Mouse (Mus musculus): Measurements from ENCODE around the gene Grhpr. TPM values are rescaled to one million over a fixed set of nuclear protein-coding genes. Genes with fewer than 3 reads are reported as not detected.

The Grhpr gene
- polyA plus RNA-seq, 1 experiment: 71.1 TPM

DNA sequence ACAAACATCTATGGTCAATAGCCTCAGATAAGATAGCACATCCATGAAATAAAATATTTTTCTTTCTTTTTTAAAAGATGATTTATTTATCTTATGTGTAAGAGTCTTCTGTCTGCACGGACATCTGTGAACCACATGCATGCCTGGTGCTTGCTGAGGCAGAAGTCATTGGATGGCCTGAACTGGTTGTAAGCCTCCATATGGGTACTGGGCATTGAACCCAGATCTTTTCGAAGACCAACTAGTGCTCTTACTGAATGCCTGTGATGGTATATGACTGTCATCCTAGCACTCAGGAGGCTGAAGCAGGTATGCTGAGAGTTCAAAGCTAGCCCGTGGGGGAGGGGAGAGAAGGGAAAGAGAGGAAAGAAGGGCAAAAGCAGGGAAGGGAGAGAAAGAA, 16.9 kb downstream of the Grhpr start:
- Histone ChIP-seq H3K79me2 (ENCODE audit: control insufficient read depth, insufficient read depth) (no peaks in the 10 kb centered on the region), H3K4me2 (ENCODE audit: low read depth) (no peak overlapping the region), H3ac (ENCODE audit: control insufficient read depth, insufficient read length) (no peak overlapping the region), H3K27me3 (ENCODE audit: control insufficient read depth, insufficient read depth, insufficient read length) (no peaks in the 10 kb centered on the region), H3K36me3 (ENCODE audit: control insufficient read depth, insufficient read depth) (peaks cover 5% of the 10 kb centered on the region), H3K4me3 (no peak overlapping the region)
- no peak for TF ChIP-seq MAX (IDR thresholded peaks at IDR 0.05; ENCODE audit: low read depth)
- no peak for TF ChIP-seq TCF3 (IDR thresholded peaks at IDR 0.05; ENCODE audit: insufficient read length, low read depth)
- TF ChIP-seq REST (IDR thresholded peaks at IDR 0.05; ENCODE audit: insufficient read depth, insufficient read length): no peak
- TF ChIP-seq MYOD1 (IDR thresholded peaks at IDR 0.05; ENCODE audit: control insufficient read depth in 1 of 3, insufficient read length in 2 of 3, low read depth in 2 of 3): no peak
- TF ChIP-seq POLR2AphosphoS2 (IDR thresholded peaks at IDR 0.05; ENCODE audit: insufficient read length, low read depth): no peak
- no peak for TF ChIP-seq USF1 (IDR thresholded peaks at IDR 0.05; ENCODE audit: low read depth)
- no peak for TF ChIP-seq CEBPB (IDR thresholded peaks at IDR 0.05; ENCODE audit: insufficient read depth, poor library complexity, severe bottlenecking)

DNA sequence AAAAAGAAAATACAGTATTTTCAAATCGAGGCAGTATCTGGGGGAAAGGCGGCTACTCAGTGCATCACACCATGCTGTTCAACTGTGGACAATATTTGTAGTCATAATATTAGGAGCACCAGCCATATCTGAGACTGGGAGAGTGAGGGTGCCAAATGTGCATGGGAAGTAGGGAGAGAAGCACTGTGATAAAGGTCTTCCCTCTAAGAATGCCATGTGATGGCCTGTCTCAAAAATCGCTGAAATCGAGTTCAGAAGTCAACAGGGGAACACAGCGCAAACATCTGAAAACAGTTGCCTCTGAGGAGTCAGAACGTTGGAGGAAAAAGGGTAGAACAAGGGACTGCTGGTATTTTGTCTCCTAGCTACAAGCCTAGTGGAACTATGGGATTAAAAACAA, 18.8 kb downstream of the Grhpr start:
- TF ChIP-seq MYOD1 (IDR thresholded peaks at IDR 0.05; ENCODE audit: control insufficient read depth in 1 of 3, insufficient read length in 2 of 3, low read depth in 2 of 3) (no peak), SRF (IDR thresholded peaks at IDR 0.05; ENCODE audit: control insufficient read depth, insufficient read length, low read depth) (no peak), TCF12 (IDR thresholded peaks at IDR 0.05; ENCODE audit: insufficient read depth, poor library complexity, severe bottlenecking) (no peak), MYOG (IDR thresholded peaks at IDR 0.05; ENCODE audit: control insufficient read depth in 1 of 3, insufficient read depth in 1 of 3, insufficient read length in 2 of 3, low read depth in 2 of 3) (no peak), CEBPB (IDR thresholded peaks at IDR 0.05; ENCODE audit: insufficient read depth, poor library complexity, severe bottlenecking) (no peak), POLR2AphosphoS2 (IDR thresholded peaks at IDR 0.05; ENCODE audit: insufficient read length, low read depth) (no peak)
- no peaks in the 10 kb centered on the region for H3K36me3 ChIP-seq (ENCODE audit: control insufficient read depth, insufficient read depth)
- no peak overlapping the region for H3K4me3 ChIP-seq
- H3ac ChIP-seq (ENCODE audit: control insufficient read depth, insufficient read length): no peak overlapping the region
- H3K27me3 ChIP-seq (ENCODE audit: control insufficient read depth, insufficient read depth, insufficient read length): no peaks in the 10 kb centered on the region
- H3K4me2 ChIP-seq (ENCODE audit: low read depth): no peak overlapping the region
- peaks cover 3% of the 10 kb centered on the region for H3K79me2 ChIP-seq (ENCODE audit: control insufficient read depth, insufficient read depth)

DNA sequence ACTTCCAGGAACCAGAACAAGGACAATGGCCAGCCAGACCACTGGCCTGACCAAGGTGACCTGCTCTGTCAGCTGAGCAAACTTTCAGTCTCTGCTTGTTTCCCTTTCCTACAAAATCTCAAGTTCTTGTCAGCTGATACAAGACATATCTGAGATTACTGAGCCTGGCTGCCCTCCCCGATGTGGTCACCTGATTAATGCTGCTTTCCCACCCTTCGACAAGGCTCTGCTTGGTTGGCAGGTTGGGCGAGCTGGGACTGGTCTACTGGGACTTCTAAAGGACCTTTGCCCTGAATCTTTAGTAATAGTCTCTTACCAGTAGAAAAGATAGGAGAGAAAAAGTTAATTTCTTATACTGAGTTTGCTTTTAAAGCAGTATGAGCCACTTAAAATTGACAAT, 24.3 kb downstream of the Grhpr start:
- Histone ChIP-seq H3K27me3 (ENCODE audit: control insufficient read depth, insufficient read depth, insufficient read length) (no peaks in the 10 kb centered on the region), H3ac (ENCODE audit: control insufficient read depth, insufficient read length) (no peak overlapping the region), H3K79me2 (ENCODE audit: control insufficient read depth, insufficient read depth) (peaks cover 25% of the 10 kb centered on the region), H3K36me3 (ENCODE audit: control insufficient read depth, insufficient read depth) (no peaks in the 10 kb centered on the region), H3K4me2 (ENCODE audit: low read depth) (no peak overlapping the region), H3K4me3 (no peak overlapping the region)
- no peak for TF ChIP-seq TCF12 (IDR thresholded peaks at IDR 0.05; ENCODE audit: insufficient read depth, poor library complexity, severe bottlenecking)
- TF ChIP-seq SRF (IDR thresholded peaks at IDR 0.05; ENCODE audit: control insufficient read depth, insufficient read length, low read depth): no peak
- TF ChIP-seq POLR2AphosphoS2 (IDR thresholded peaks at IDR 0.05; ENCODE audit: insufficient read length, low read depth): no peak
- no peak for TF ChIP-seq POLR2A (IDR thresholded peaks at IDR 0.05; ENCODE audit: insufficient read length, low read depth)
- TF ChIP-seq USF1 (IDR thresholded peaks at IDR 0.05; ENCODE audit: low read depth): no peak
- TF ChIP-seq MYOG (IDR thresholded peaks at IDR 0.05; ENCODE audit: control insufficient read depth in 1 of 3, insufficient read depth in 1 of 3, insufficient read length in 2 of 3, low read depth in 2 of 3): no peak
- TF ChIP-seq MAX (IDR thresholded peaks at IDR 0.05; ENCODE audit: low read depth): no peak
- no peak for TF ChIP-seq CEBPB (IDR thresholded peaks at IDR 0.05; ENCODE audit: insufficient read depth, poor library complexity, severe bottlenecking)
- no peak for TF ChIP-seq E2F4 (IDR thresholded peaks at IDR 0.05; ENCODE audit: insufficient read depth)
- TF ChIP-seq MYOD1 (IDR thresholded peaks at IDR 0.05; ENCODE audit: control insufficient read depth in 1 of 3, insufficient read length in 2 of 3, low read depth in 2 of 3): no peak
- no peak for TF ChIP-seq REST (IDR thresholded peaks at IDR 0.05; ENCODE audit: insufficient read depth, insufficient read length)
- TF ChIP-seq TCF3 (IDR thresholded peaks at IDR 0.05; ENCODE audit: insufficient read length, low read depth): no peak

DNA sequence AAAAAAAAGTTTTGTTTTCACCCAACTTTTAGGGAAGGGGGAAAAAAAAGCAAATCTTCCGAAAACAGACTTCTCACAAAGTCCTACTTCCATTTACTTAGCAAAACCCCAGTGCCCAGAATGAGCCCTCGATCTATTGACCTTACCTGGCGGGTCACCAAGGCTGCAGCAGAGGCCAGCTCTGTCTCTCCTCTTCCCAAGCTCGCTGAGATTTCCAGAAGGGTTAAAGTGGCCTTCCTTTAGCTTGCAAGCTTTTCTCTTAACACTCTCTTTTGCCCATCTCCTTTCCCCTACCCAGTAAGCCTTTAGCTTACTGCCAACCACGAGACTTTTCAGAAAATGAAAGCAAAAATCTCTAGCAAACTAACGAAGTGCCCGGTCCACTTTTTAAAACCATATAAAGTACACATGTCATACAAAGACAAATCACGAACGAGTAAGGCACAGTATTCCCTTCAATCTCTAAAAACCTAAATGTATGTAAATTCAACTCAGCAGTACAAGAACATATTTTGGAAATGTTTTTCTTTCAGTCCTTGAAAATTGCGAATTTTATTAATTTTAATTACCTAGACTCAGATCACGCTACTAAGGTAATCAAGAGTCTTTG, 29.7 kb downstream of the Grhpr start:
- TF ChIP-seq CEBPB (IDR thresholded peaks at IDR 0.05; ENCODE audit: insufficient read depth, poor library complexity, severe bottlenecking): no peak
- no peak for TF ChIP-seq USF1 (IDR thresholded peaks at IDR 0.05; ENCODE audit: low read depth)
- TF ChIP-seq REST (IDR thresholded peaks at IDR 0.05; ENCODE audit: insufficient read depth, insufficient read length): no peak
- TF ChIP-seq MYOD1 (IDR thresholded peaks at IDR 0.05; ENCODE audit: control insufficient read depth in 1 of 3, insufficient read length in 2 of 3, low read depth in 2 of 3): no peak
- no peak for TF ChIP-seq TCF12 (IDR thresholded peaks at IDR 0.05; ENCODE audit: insufficient read depth, poor library complexity, severe bottlenecking)
- TF ChIP-seq E2F4 (IDR thresholded peaks at IDR 0.05; ENCODE audit: insufficient read depth): no peak
- no peak for TF ChIP-seq MYOG (IDR thresholded peaks at IDR 0.05; ENCODE audit: control insufficient read depth in 1 of 3, insufficient read depth in 1 of 3, insufficient read length in 2 of 3, low read depth in 2 of 3)
- no peak for TF ChIP-seq MAX (IDR thresholded peaks at IDR 0.05; ENCODE audit: low read depth)
- no peak for TF ChIP-seq POLR2A (IDR thresholded peaks at IDR 0.05; ENCODE audit: insufficient read length, low read depth)
- TF ChIP-seq TCF3 (IDR thresholded peaks at IDR 0.05; ENCODE audit: insufficient read length, low read depth): no peak
- TF ChIP-seq SRF (IDR thresholded peaks at IDR 0.05; ENCODE audit: control insufficient read depth, insufficient read length, low read depth): no peak
- TF ChIP-seq POLR2AphosphoS2 (IDR thresholded peaks at IDR 0.05; ENCODE audit: insufficient read length, low read depth): no peak
- Histone ChIP-seq H3K79me2 (ENCODE audit: control insufficient read depth, insufficient read depth) (peaks cover 25% of the 10 kb centered on the region), H3K4me3 (peak overlapping the region; percentile 55), H3K27me3 (ENCODE audit: control insufficient read depth, insufficient read depth, insufficient read length) (no peaks in the 10 kb centered on the region), H3K4me2 (ENCODE audit: low read depth) (peak overlapping the region; percentile 80), H3ac (ENCODE audit: control insufficient read depth, insufficient read length) (peak overlapping the region; percentile 31), H3K36me3 (ENCODE audit: control insufficient read depth, insufficient read depth) (no peaks in the 10 kb centered on the region)
